Mouse (Mus musculus): Measurements from ENCODE around the gene Rnf17. TPM values are rescaled to one million over a fixed set of nuclear protein-coding genes. Genes with fewer than 3 reads are reported as not detected.
A peak's percentile ranks its signal among the peaks of the same experiment; 100 is the strongest.

Rnf17 gene
- total and polyA plus RNA-seq, 3 experiments: 37.0 to 183 (median 46.4) TPM

DNA sequence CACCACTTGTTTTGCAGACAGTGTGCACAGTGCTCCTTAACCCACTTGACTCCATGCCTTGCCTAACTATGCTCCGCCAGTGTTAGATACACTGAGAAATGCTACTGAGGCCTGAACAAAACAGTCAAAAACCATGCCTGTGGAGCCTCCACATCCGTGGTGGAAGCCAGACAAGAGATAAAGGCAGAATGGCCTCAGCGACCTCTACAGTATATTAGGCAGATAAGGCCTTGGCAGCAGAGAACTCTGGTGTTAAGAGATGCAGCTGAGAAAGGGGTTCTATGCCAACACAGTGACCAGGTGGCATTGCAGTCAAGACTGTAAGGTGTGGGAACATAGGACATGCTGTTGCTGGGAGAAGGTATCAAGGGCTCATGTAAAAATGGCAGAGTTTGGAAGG is 104.4 kb downstream of the Rnf17 start:
- Histone ChIP-seq H3K27ac (ENCODE audit: control insufficient read depth, low read depth, low read length) (no peak overlapping the region), H3K36me3 (ENCODE audit: control insufficient read depth in 1 of 2, insufficient read depth in 2 of 2, low read length in 2 of 2) (peaks cover 14 to 17% of the 10 kb centered on the region in 2 experiments), H3K4me1 (ENCODE audit: control insufficient read depth in 1 of 2, insufficient read depth in 2 of 2, low read length in 2 of 2) (peaks cover 12% of the 10 kb centered on the region in 2 experiments), H3K27me3 (ENCODE audit: control insufficient read depth in 1 of 2, insufficient read depth in 2 of 2, low read length in 2 of 2) (no peaks in the 10 kb centered on the region), H3K4me3 (ENCODE audit: control insufficient read depth in 1 of 2, insufficient read depth in 1 of 2, low read depth in 2 of 2, low read length in 2 of 2) (no peak overlapping the region), H3K9me3 (replicated peaks; ENCODE audit: insufficient read depth, low read length) (no peaks in the 10 kb centered on the region), H3K79me2 (ENCODE audit: control insufficient read depth, insufficient read depth, low read length, poor library complexity) (no peaks in the 10 kb centered on the region), H3K9ac (ENCODE audit: control insufficient read depth, low read depth, low read length, poor library complexity, severe bottlenecking) (no peak overlapping the region)
- TF ChIP-seq KAT2A (conservative IDR thresholded peaks at IDR 0.05; ENCODE audit: low read depth, low read length) (no peak), TCF12 (IDR thresholded peaks at IDR 0.05; ENCODE audit: low read depth, low read length) (peak; percentile 35; the same call in 1 of the 2 replicates), GATA1 (IDR thresholded peaks at IDR 0.05; ENCODE audit: low read depth, low read length) (peak; percentile 70), CTCF (IDR thresholded peaks at IDR 0.05 in 2 of 3, conservative IDR thresholded peaks at IDR 0.05 in 1 of 3; ENCODE audit: control insufficient read depth in 1 of 3, insufficient read depth in 1 of 3, low read depth in 2 of 3, low read length in 3 of 3, poor library complexity in 1 of 3, severe bottlenecking in 1 of 3) (peak in 1 of 3 experiments; percentile 5; a peak in 1 of 6 replicates), POLR2AphosphoS2 (IDR thresholded peaks at IDR 0.05; ENCODE audit: low read length) (no peak), EP300 (IDR thresholded peaks at IDR 0.05; ENCODE audit: low read depth in 1 of 2, low read length in 2 of 2) (peak; percentile 38 to 51; a peak in 3 of 4 replicates), SMC3 (IDR thresholded peaks at IDR 0.05; ENCODE audit: low read depth, low read length) (peak; percentile 15; the same call in 1 of the 2 replicates), MEF2A (IDR thresholded peaks at IDR 0.05; ENCODE audit: extremely low read depth, insufficient replicate concordance, low read depth, low read length, poor library complexity, severe bottlenecking) (no peak), ETS1 (IDR thresholded peaks at IDR 0.05; ENCODE audit: low read depth, low read length) (peak; percentile 40; the same call in 1 of the 2 replicates), NRF1 (IDR thresholded peaks at IDR 0.05; ENCODE audit: insufficient read depth, low read depth, low read length, poor library complexity, severe bottlenecking) (no peak)
- peak; percentile 55 for DNase-seq (ENCODE audit: low read depth, low spot score)

DNA sequence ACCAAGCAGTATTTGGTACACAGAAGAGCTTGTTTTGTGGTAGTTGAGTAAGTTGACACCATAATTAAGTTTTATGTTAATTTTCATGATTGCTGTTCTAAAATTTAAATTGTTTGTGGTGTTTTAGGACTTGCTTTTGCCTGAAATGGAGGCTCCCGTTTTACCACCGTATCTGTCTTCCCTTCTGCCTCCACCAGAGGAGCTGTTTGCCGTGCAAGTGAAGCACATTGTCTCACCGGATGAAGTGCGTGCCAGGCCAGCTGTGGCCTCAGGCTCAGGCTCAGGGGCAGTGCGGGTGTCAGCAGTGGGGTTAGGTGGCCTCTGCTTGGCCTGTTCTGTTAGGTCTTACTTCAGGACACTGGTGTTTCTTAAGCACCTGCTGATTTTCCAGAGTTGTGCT is 109.7 kb downstream of the Rnf17 start:
- Histone ChIP-seq H3K4me3 (ENCODE audit: control insufficient read depth in 1 of 2, insufficient read depth in 1 of 2, low read depth in 2 of 2, low read length in 2 of 2) (no peak overlapping the region), H3K36me3 (ENCODE audit: control insufficient read depth in 1 of 2, insufficient read depth in 2 of 2, low read length in 2 of 2) (peaks cover 0 to 2% of the 10 kb centered on the region in 2 experiments), H3K9ac (ENCODE audit: control insufficient read depth, low read depth, low read length, poor library complexity, severe bottlenecking) (no peak overlapping the region), H3K27ac (ENCODE audit: control insufficient read depth, low read depth, low read length) (no peak overlapping the region), H3K9me3 (replicated peaks; ENCODE audit: insufficient read depth, low read length) (no peaks in the 10 kb centered on the region), H3K27me3 (ENCODE audit: control insufficient read depth in 1 of 2, insufficient read depth in 2 of 2, low read length in 2 of 2) (no peaks in the 10 kb centered on the region), H3K79me2 (ENCODE audit: control insufficient read depth, insufficient read depth, low read length, poor library complexity) (no peaks in the 10 kb centered on the region), H3K4me1 (ENCODE audit: control insufficient read depth in 1 of 2, insufficient read depth in 2 of 2, low read length in 2 of 2) (peaks cover under 1 to 2% of the 10 kb centered on the region in 2 experiments; a peak in 3 of 4 replicates)
- TF ChIP-seq E2F4 (IDR thresholded peaks at IDR 0.05; ENCODE audit: borderline replicate concordance, low read depth, low read length) (no peak), CTCF (IDR thresholded peaks at IDR 0.05 in 2 of 3, conservative IDR thresholded peaks at IDR 0.05 in 1 of 3; ENCODE audit: control insufficient read depth in 1 of 3, insufficient read depth in 1 of 3, low read depth in 2 of 3, low read length in 3 of 3, poor library complexity in 1 of 3, severe bottlenecking in 1 of 3) (peak; percentile 10 to 24 (median 19); a peak in 1 of 6 replicates)
- peak; percentile 28 for DNase-seq (ENCODE audit: low read depth, low spot score)

DNA sequence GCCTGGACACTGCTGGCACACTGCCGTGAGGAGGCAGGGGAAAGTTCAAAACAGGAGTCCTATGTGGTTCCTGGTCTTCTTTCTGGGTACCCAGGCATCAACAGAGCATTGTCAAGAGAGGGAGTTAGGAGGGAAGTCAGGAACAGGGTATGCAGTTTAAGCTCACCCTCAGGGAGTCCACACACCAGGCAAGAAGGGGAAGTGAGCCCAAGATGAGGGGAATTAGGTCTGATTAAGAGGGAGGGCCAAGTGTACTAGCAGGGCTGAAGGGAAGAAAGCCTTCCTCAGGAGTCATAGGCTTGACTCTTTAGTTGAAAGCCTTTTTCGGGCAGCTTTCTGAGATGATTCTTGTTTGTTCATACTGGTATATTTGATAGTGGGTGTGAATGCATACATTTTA is 112.4 kb downstream of the Rnf17 start:
- no peaks in the 10 kb centered on the region for H3K9me3 ChIP-seq (replicated peaks; ENCODE audit: insufficient read depth, low read length)
- no peak overlapping the region for H3K27ac ChIP-seq (ENCODE audit: control insufficient read depth, low read depth, low read length)
- no peak overlapping the region for H3K4me3 ChIP-seq (ENCODE audit: control insufficient read depth in 1 of 2, insufficient read depth in 1 of 2, low read depth in 2 of 2, low read length in 2 of 2)
- DNase-seq (ENCODE audit: low read depth, low spot score): peak; percentile 67
- H3K79me2 ChIP-seq (ENCODE audit: control insufficient read depth, insufficient read depth, low read length, poor library complexity): no peaks in the 10 kb centered on the region
- no peaks in the 10 kb centered on the region for H3K4me1 ChIP-seq (ENCODE audit: control insufficient read depth in 1 of 2, insufficient read depth in 2 of 2, low read length in 2 of 2)
- H3K27me3 ChIP-seq (ENCODE audit: control insufficient read depth in 1 of 2, insufficient read depth in 2 of 2, low read length in 2 of 2): no peaks in the 10 kb centered on the region
- TF ChIP-seq RCOR1 (IDR thresholded peaks at IDR 0.05; ENCODE audit: low read depth, low read length): no peak
- no peak for TF ChIP-seq ZKSCAN1 (IDR thresholded peaks at IDR 0.05; ENCODE audit: low read depth, low read length)
- TF ChIP-seq MAFK (IDR thresholded peaks at IDR 0.05; ENCODE audit: borderline replicate concordance, low read depth, low read length): no peak
- TF ChIP-seq CHD2 (IDR thresholded peaks at IDR 0.05; ENCODE audit: low read length): no peak
- no peak for TF ChIP-seq POLR2A (IDR thresholded peaks at IDR 0.05; ENCODE audit: control insufficient read depth in 1 of 2, insufficient read depth in 1 of 2, low read depth in 1 of 2, low read length in 2 of 2, poor library complexity in 1 of 2)
- TF ChIP-seq GABPA (IDR thresholded peaks at IDR 0.05; ENCODE audit: low read depth, low read length): no peak
- TF ChIP-seq TBP (IDR thresholded peaks at IDR 0.05; ENCODE audit: low read depth, low read length): 0 out of 2 replicates have a peak, but pooled peaks have one; percentile 36
- no peak for TF ChIP-seq MXI1 (IDR thresholded peaks at IDR 0.05; ENCODE audit: low read depth, low read length)
- H3K9ac ChIP-seq (ENCODE audit: control insufficient read depth, low read depth, low read length, poor library complexity, severe bottlenecking): no peak overlapping the region
- H3K36me3 ChIP-seq (ENCODE audit: control insufficient read depth in 1 of 2, insufficient read depth in 2 of 2, low read length in 2 of 2): no peaks in the 10 kb centered on the region; a peak in 2 of 4 replicates
